ENCODE assay signal across 8 mouse cellular contexts in genomic region chr5:49525242-49525612, GRCm38 (mm10). TPM values are rescaled to one million over a fixed set of nuclear protein-coding genes. Genes with fewer than 3 reads are reported as not detected.
DNase-seq lines count a peak whose midpoint lies in the region; ATAC-seq and TF ChIP-seq lines count a peak whose summit lies in the region.
"Had no signal": no experiment of that assay in that cellular context is flagged by ENCODE, and none has a peak within 500 bp of the region (broad histone marks: within the 10 kb centered on the region; RNA-seq: fewer than 3 reads in every experiment).

No protein-coding gene starts in this region.

- peak; percentile 20 for DNase-seq in ovary, postnatal 36 days (ENCODE audit: low spot score)
- no peak for DNase-seq in ovary, adult 18-20 months (ENCODE audit: low spot score)
- DNase-seq in kidney, adult 2 months: peak; percentile 36
- DNase-seq in liver, postnatal 0 days: no peak

- WGBS in kidney, adult 2 months: 68% methylated on average over 4 of the region's 4 CpGs
- WGBS in midbrain, embryonic 12.5 days: 71% methylated on average over 4 of the region's 4 CpGs
- WGBS in liver, postnatal 0 days (ENCODE audit: insufficient replicate concordance): 57% methylated on average over 4 of the region's 4 CpGs

- H3K27me3 ChIP-seq in kidney, adult 2 months (replicated peaks; ENCODE audit: control insufficient read depth, insufficient read depth, low read length): peaks cover 3% of the 10 kb centered on the region; the same call in 1 of the 2 replicates
- H3K27me3 ChIP-seq in midbrain, embryonic 12.5 days: peaks cover 36% of the 10 kb centered on the region
- H3K27me3 ChIP-seq in liver, postnatal 0 days (ENCODE audit: insufficient read depth, low read length): peaks cover 10% of the 10 kb centered on the region; the same call in 1 of the 2 replicates

- TF ChIP-seq EP300 in liver, postnatal 0 days (IDR thresholded peaks at IDR 0.05; ENCODE audit: low read depth): no peak

- H3K36me3 ChIP-seq in kidney, adult 2 months (ENCODE audit: control insufficient read depth, insufficient read depth, low read length): no peaks in the 10 kb centered on the region
- H3K36me3 ChIP-seq in midbrain, embryonic 12.5 days: no peaks in the 10 kb centered on the region
- no peaks in the 10 kb centered on the region for H3K36me3 ChIP-seq in liver, postnatal 0 days (replicated peaks; ENCODE audit: insufficient read depth, low read length)

- no peak for TF ChIP-seq POLR2A in cortical plate, adult 2 months (IDR thresholded peaks at IDR 0.05; ENCODE audit: extremely low read depth, insufficient read depth, low read length)
- no peak for TF ChIP-seq POLR2A in kidney, adult 2 months (IDR thresholded peaks at IDR 0.05; ENCODE audit: low read depth, low read length)

- 0 out of 2 replicates have a peak overlapping the region, but pooled peaks have one; percentile 28 for H3K9ac ChIP-seq in midbrain, embryonic 12.5 days (replicated peaks)
- H3K9ac ChIP-seq in liver, postnatal 0 days (replicated peaks): no peak overlapping the region

- H3K4me2 ChIP-seq in midbrain, embryonic 12.5 days (replicated peaks): peak overlapping the region; percentile 99
- H3K4me2 ChIP-seq in liver, postnatal 0 days (ENCODE audit: low read depth, low read length): no peak overlapping the region

- no peak; the same call in 1 of the 2 replicates for ATAC-seq in midbrain, embryonic 12.5 days (ENCODE audit: low FRiP score, low read depth)
- ATAC-seq in CD4-positive, CD25-positive, alpha-beta regulatory T cell, adult 4 months: no peak
- ATAC-seq in liver, postnatal 0 days: no peak

- no peaks in the 10 kb centered on the region for H3K9me3 ChIP-seq in midbrain, embryonic 12.5 days
- no peaks in the 10 kb centered on the region for H3K9me3 ChIP-seq in liver, postnatal 0 days (ENCODE audit: low read length)

- peak overlapping the region; percentile 34; the same call in 1 of the 2 replicates for H3K27ac ChIP-seq in cortical plate, adult 2 months (ENCODE audit: insufficient read depth, low read length)
- H3K27ac ChIP-seq in kidney, adult 2 months (ENCODE audit: insufficient read depth, low read depth, low read length): no peak overlapping the region
- H3K27ac ChIP-seq in midbrain, embryonic 12.5 days (replicated peaks): no peak overlapping the region
- no peak overlapping the region for H3K27ac ChIP-seq in liver, postnatal 0 days (ENCODE audit: low read depth)

- H3K4me3 ChIP-seq in cortical plate, adult 2 months (ENCODE audit: insufficient read depth, low read length): peak overlapping the region; percentile 84
- H3K4me3 ChIP-seq in kidney, adult 2 months (ENCODE audit: insufficient read depth, low read depth, low read length): no peak overlapping the region
- H3K4me3 ChIP-seq in midbrain, embryonic 12.5 days: peak overlapping the region; percentile 62; the same call in 1 of the 2 replicates
- H3K4me3 ChIP-seq in liver, postnatal 0 days (ENCODE audit: low read depth, low read length): no peak overlapping the region
- H3K4me3 ChIP-seq: myocyte had no signal

- 0 out of 2 replicates have a peak, but pooled peaks cover 3% of the 10 kb centered on the region for H3K4me1 ChIP-seq in cortical plate, adult 2 months (ENCODE audit: control insufficient read depth, insufficient read depth, low read length)
- no peaks in the 10 kb centered on the region for H3K4me1 ChIP-seq in kidney, adult 2 months (ENCODE audit: control insufficient read depth, insufficient read depth, low read length)
- H3K4me1 ChIP-seq in midbrain, embryonic 12.5 days: peaks cover 7% of the 10 kb centered on the region; the same call in 1 of the 2 replicates
- H3K4me1 ChIP-seq in liver, postnatal 0 days (ENCODE audit: insufficient read depth): no peaks in the 10 kb centered on the region

- TF ChIP-seq CTCF in cortical plate, adult 2 months (IDR thresholded peaks at IDR 0.05; ENCODE audit: extremely low read depth, insufficient read depth, low read length): no peak
- no peak for TF ChIP-seq CTCF in kidney, adult 2 months (conservative IDR thresholded peaks at IDR 0.05; ENCODE audit: insufficient read depth, insufficient read length, low read depth, low read length)
- TF ChIP-seq CTCF in liver, postnatal 0 days (IDR thresholded peaks at IDR 0.05; ENCODE audit: low read depth): no peak

RNA-seq across cellular contexts. Expression of gene Kcnip4, which starts 0.5 kb away (rescaled TPM):
- polyA plus RNA-seq in cortical plate, adult 2 months (2012; rRNA removed): 54.9 and 56.4 TPM in 2 replicates
- 0.04 and 0.13 TPM in 2 replicates for polyA plus RNA-seq in kidney, adult 2 months (2012; rRNA removed)
- polyA plus RNA-seq in midbrain, embryonic 12.5 days (2016; fragmentation: Nextera tagmentation; extraction: Ambion mirVana): 2.3 and 3.0 TPM in 2 replicates
- polyA plus RNA-seq in CD4-positive, CD25-positive, alpha-beta regulatory T cell, adult 4 months (2017; shearing (Covaris generic)): not detected
- polyA plus RNA-seq in liver, postnatal 0 days (2015; fragmentation: Nextera tagmentation; extraction: Ambion mirVana): 0.05 and 0.09 TPM in 2 replicates

Comparison
In these comparisons a context has a peak if more than half of its experiments do, and no peak if none do; other contexts are left out.
1. DNase-seq: peak in ovary, postnatal 36 days (single experiment) and kidney, adult 2 months (single experiment); none in ovary, adult 18-20 months (single experiment) and liver, postnatal 0 days (single experiment).
2. H3K4me3 ChIP-seq: peak in cortical plate, adult 2 months (single experiment) and midbrain, embryonic 12.5 days (single experiment); none in kidney, adult 2 months (single experiment) and liver, postnatal 0 days (single experiment).
3. RNA of gene Kcnip4, which starts 0.5 kb away (polyA plus RNA-seq): 54.9 to 56.4 TPM in cortical plate, adult 2 months; 2.3 to 3.0 TPM in midbrain, embryonic 12.5 days, 0.04 to 0.13 TPM in kidney, adult 2 months, 0.05 to 0.09 TPM in liver, postnatal 0 days and not detected in CD4-positive, CD25-positive, alpha-beta regulatory T cell, adult 4 months; every median in the first group is over 10 times any median in the second.